Mouse (Mus musculus) stomach, postnatal 0 days (tissue): ENCODE results near the gene Net1.
"Not testable (repeated sequence)": the region's sequence is repeated elsewhere in the genome, so short reads cannot be mapped to it uniquely, and the experiment has no call there.

ENCODE experiments used
- CTCF ChIP-seq: IDR thresholded peaks from 2 replicates; pipeline ENCODE4 v1.5.1; 2016; ENCODE audit warnings: antibody characterized with exemption, low read depth, mild to moderate bottlenecking, moderate library complexity
- EP300 ChIP-seq: optimal IDR thresholded peaks from 2 replicates; pipeline ENCODE3; 2016; ENCODE audit warnings: antibody characterized with exemption

DNA sequence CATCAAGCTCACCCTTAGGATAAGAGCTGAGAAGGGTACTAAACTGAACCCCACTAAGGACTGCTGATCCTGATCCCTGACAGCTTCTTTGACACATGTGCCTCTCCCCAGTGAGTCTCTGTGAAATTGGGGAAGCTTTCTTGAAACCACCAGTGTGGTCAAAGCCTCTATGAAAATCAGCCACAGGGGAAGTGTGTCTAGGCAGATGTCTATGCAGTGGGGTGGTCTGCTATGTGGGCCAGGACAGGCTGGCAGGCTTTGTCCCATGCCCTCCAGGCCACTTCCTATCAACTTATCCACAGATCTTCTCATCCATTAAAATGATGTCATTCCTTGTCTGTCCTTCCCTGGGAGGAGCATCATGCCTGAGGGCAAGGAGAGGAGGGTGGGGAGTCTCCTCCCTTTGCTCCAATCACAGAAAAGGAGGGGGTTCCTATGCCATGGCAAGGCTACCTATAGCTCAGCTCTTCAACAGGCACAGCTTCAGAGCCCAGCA lies 80.7 kb downstream of the Net1 start, which contains the start of gene Calm4:
- not testable (repeated sequence) for TF ChIP-seq CTCF, EP300
